Mouse (Mus musculus) testis, adult 2 months (tissue): ENCODE data around the gene Itga7.

ENCODE experiments used
- CTCF ChIP-seq: fragments of 200-500 bp; IDR thresholded peaks from 2 replicates; pipeline ENCODE4 v1.5.1; 2012; ENCODE audit warnings: low read depth, mild to moderate bottlenecking, inconsistent platforms, low read length, moderate library complexity; ENCODE audit not compliant: control insufficient read depth, insufficient read depth, insufficient replicate concordance
- POLR2A ChIP-seq: fragments of 200-500 bp; IDR thresholded peaks from 2 replicates; pipeline ENCODE4 v1.6.1; 2012; ENCODE audit warnings: low read depth, mild to moderate bottlenecking, inconsistent platforms, low read length, moderate library complexity; ENCODE audit not compliant: control insufficient read depth

DNA sequence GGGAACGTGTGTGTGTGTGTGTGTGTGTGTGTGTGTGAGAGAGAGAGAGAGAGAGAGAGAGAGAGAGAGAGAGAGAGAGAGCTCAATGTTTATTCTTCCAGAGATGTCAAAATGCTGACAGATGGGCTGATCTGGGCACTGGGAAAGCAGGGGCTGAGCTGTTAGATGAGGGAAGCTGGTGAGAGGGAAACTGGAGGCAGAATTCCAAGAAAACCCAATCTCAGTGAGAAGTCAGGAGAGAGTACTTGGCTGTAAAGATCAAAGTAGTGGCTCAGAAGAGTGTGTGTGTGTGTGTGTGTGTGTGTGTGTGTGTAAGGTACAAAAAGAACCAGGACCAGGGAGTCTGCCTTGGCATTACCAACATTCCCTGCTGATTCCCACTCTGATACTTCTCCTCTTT lies 36.1 kb upstream of the Itga7 start:
- TF ChIP-seq POLR2A (no peak), CTCF (no peak)
